Mouse (Mus musculus): ENCODE measurements around the gene Stxbp6. TPM values are rescaled to one million over a fixed set of nuclear protein-coding genes. Genes with fewer than 3 reads are reported as not detected.
"Not testable (repeated sequence)": the region's sequence is repeated elsewhere in the genome, so short reads cannot be mapped to it uniquely, and the experiment has no call there.

Stxbp6 gene
- total RNA-seq (2012; rRNA removed) (not detected in 2 replicates), total RNA-seq (2014; rRNA removed) (not detected in 2 replicates), polyA plus RNA-seq (2012; ENCODE audit: insufficient read length, low read depth) (not detected in 2 replicates)

- no peak for DNase-seq (ENCODE audit: extremely low read depth)
- Histone ChIP-seq H3K27ac (ENCODE audit: insufficient read depth, low read depth) (no peak within 1 kb of the TSS), H3K4me1 (ENCODE audit: control insufficient read depth in 1 of 2, insufficient read depth in 2 of 2) (no peaks in the 10 kb centered on the region), H3K79me2 (replicated peaks; ENCODE audit: control insufficient read depth, extremely low read depth, insufficient read depth, poor library complexity, severe bottlenecking) (no peaks in the 10 kb centered on the region), H3K9ac (ENCODE audit: insufficient read depth, low read depth) (no peak within 1 kb of the TSS), H3K4me3 (replicated peaks in 1 of 3; ENCODE audit: low read depth in 2 of 3, low read length in 2 of 3, poor library complexity in 1 of 3) (no peak within 1 kb of the TSS), H3K9me3 (replicated peaks; ENCODE audit: low read length) (peaks cover 63% of the 10 kb centered on the region), H3K36me3 (replicated peaks in 1 of 2; ENCODE audit: control insufficient read depth in 1 of 2, insufficient read depth in 1 of 2, low read length in 1 of 2) (no peaks in the 10 kb centered on the region), H3K4me2 (ENCODE audit: insufficient read depth, low read depth, poor library complexity, severe bottlenecking) (no peak within 1 kb of the TSS), H3K27me3 (replicated peaks) (no peaks in the 10 kb centered on the region)
- TF ChIP-seq USF2 (conservative IDR thresholded peaks at IDR 0.05; ENCODE audit: low read depth, low read length) = no peak
- no peak for TF ChIP-seq SIN3A (IDR thresholded peaks at IDR 0.05; ENCODE audit: low read length)
- in situ Hi-C loops (cut with MboI; ENCODE audit: low pct_ligation_motif_present, low pct_unique_long_range_greater_than_20kb, low sequenced_read_pairs) (no loop called here), dilution Hi-C loops (cut with MboI; ENCODE audit: extremely low pct_ligation_motif_present, extremely low pct_unique_long_range_greater_than_20kb, low sequenced_read_pairs) (no loop called here)
Observed at GRCm38 (mm10) chr12:45074611-45075342, at the start of gene Stxbp6. Gene Stxbp6, minus strand, starts transcription at chr12:45074709.

GRCm38 (mm10) chr12:45102954-45103353 is 28.4 kb upstream of the Stxbp6 start:
- H3K79me2 ChIP-seq (replicated peaks; ENCODE audit: control insufficient read depth, extremely low read depth, insufficient read depth, poor library complexity, severe bottlenecking); H3K4me3 ChIP-seq (replicated peaks in 1 of 3; ENCODE audit: low read depth in 2 of 3, low read length in 2 of 3, poor library complexity in 1 of 3); H3K4me2 ChIP-seq (ENCODE audit: insufficient read depth, low read depth, poor library complexity, severe bottlenecking); H3K9ac ChIP-seq (ENCODE audit: insufficient read depth, low read depth); H3K27ac ChIP-seq (ENCODE audit: insufficient read depth, low read depth); in situ Hi-C loops (cut with MboI; ENCODE audit: low pct_ligation_motif_present, low pct_unique_long_range_greater_than_20kb, low sequenced_read_pairs); H3K36me3 ChIP-seq (replicated peaks in 1 of 2; ENCODE audit: control insufficient read depth in 1 of 2, insufficient read depth in 1 of 2, low read length in 1 of 2); H3K27me3 ChIP-seq (replicated peaks); DNase-seq (ENCODE audit: extremely low read depth); dilution Hi-C loops (cut with MboI; ENCODE audit: extremely low pct_ligation_motif_present, extremely low pct_unique_long_range_greater_than_20kb, low sequenced_read_pairs); H3K4me1 ChIP-seq (ENCODE audit: control insufficient read depth in 1 of 2, insufficient read depth in 2 of 2): not testable (repeated sequence)
- peaks cover 27% of the 10 kb centered on the region for H3K9me3 ChIP-seq (replicated peaks; ENCODE audit: low read length)

GRCm38 (mm10) chr12:45093732-45094131 is 19.2 kb upstream of the Stxbp6 start:
- H3K9ac ChIP-seq (ENCODE audit: insufficient read depth, low read depth) = no peak overlapping the region
- no peaks in the 10 kb centered on the region for H3K27me3 ChIP-seq (replicated peaks)
- dilution Hi-C loops (cut with MboI; ENCODE audit: extremely low pct_ligation_motif_present, extremely low pct_unique_long_range_greater_than_20kb, low sequenced_read_pairs) = no loop called here
- H3K4me2 ChIP-seq (ENCODE audit: insufficient read depth, low read depth, poor library complexity, severe bottlenecking) = no peak overlapping the region
- no peaks in the 10 kb centered on the region for H3K79me2 ChIP-seq (replicated peaks; ENCODE audit: control insufficient read depth, extremely low read depth, insufficient read depth, poor library complexity, severe bottlenecking)
- no peaks in the 10 kb centered on the region for H3K4me1 ChIP-seq (ENCODE audit: control insufficient read depth in 1 of 2, insufficient read depth in 2 of 2)
- no peaks in the 10 kb centered on the region for H3K36me3 ChIP-seq (replicated peaks in 1 of 2; ENCODE audit: control insufficient read depth in 1 of 2, insufficient read depth in 1 of 2, low read length in 1 of 2)
- no peak overlapping the region for H3K4me3 ChIP-seq (replicated peaks in 1 of 3; ENCODE audit: low read depth in 2 of 3, low read length in 2 of 3, poor library complexity in 1 of 3)
- TF ChIP-seq POLR2AphosphoS2 (IDR thresholded peaks at IDR 0.05; ENCODE audit: low read depth, low read length) (no peak), MEF2A (IDR thresholded peaks at IDR 0.05; ENCODE audit: borderline replicate concordance, low read depth, low read length) (no peak), ZKSCAN1 (IDR thresholded peaks at IDR 0.05; ENCODE audit: borderline replicate concordance, low read depth, low read length) (no peak), ZMIZ1 (IDR thresholded peaks at IDR 0.05; ENCODE audit: low read depth, low read length) (no peak), JUND (conservative IDR thresholded peaks at IDR 0.05; ENCODE audit: low read depth, low read length) (no peak), POLR2A (IDR thresholded peaks at IDR 0.05; ENCODE audit: low read depth, low read length) (no peak), ETS1 (conservative IDR thresholded peaks at IDR 0.05; ENCODE audit: low read depth, low read length) (no peak), E2F4 (IDR thresholded peaks at IDR 0.05; ENCODE audit: insufficient replicate concordance, low read depth, low read length) (no peak), RCOR1 (conservative IDR thresholded peaks at IDR 0.05; ENCODE audit: low read depth, low read length) (no peak), HCFC1 (IDR thresholded peaks at IDR 0.05; ENCODE audit: low read depth, low read length) (no peak), GABPA (IDR thresholded peaks at IDR 0.05; ENCODE audit: insufficient replicate concordance, low read depth, low read length) (no peak), UBTF (IDR thresholded peaks at IDR 0.05; ENCODE audit: low read depth, low read length) (no peak)
- no peak overlapping the region for H3K27ac ChIP-seq (ENCODE audit: insufficient read depth, low read depth)
- in situ Hi-C loops (cut with MboI; ENCODE audit: low pct_ligation_motif_present, low pct_unique_long_range_greater_than_20kb, low sequenced_read_pairs) = no loop called here
- DNase-seq (ENCODE audit: extremely low read depth) = no peak
- peaks cover 36% of the 10 kb centered on the region for H3K9me3 ChIP-seq (replicated peaks; ENCODE audit: low read length)

All from CH12.LX (cell line).